Mouse (Mus musculus) hematopoietic stem cell, adult 5-6 weeks (primary cell): Measurements from ENCODE around the gene Cct5. TPM values are rescaled to one million over a fixed set of nuclear protein-coding genes. Genes with fewer than 3 reads are reported as not detected.
"Not testable (repeated sequence)": the region's sequence is repeated elsewhere in the genome, so short reads cannot be mapped to it uniquely, and the experiment has no call there.

ENCODE experiments used
- ATAC-seq, 2 experiments: fragments of 125-278 bp in 1 of 2; replicated peaks in 1 of 2; 2 replicates each; pipeline ENCODE4 v1.8.0; 2016 to 2017; ENCODE audit warnings: inconsistent platforms in 2 of 2, mild to moderate bottlenecking in 2 of 2, moderate number of reproducible peaks in 2 of 2, low read depth in 1 of 2, moderate TSS enrichment in 1 of 2; ENCODE audit not compliant: low FRiP score in 2 of 2, poor library complexity in 2 of 2, severe bottlenecking in 2 of 2, insufficient read depth in 1 of 2, low TSS enrichment in 1 of 2
- total RNA-seq: library from RNA; stranded (forward); fragments of 172-1452, 232-1000 nt; gene quantifications from 2 replicates; pipeline ENCODE4 v1.2.3, GENCODE M21; 2017

Gene Cct5
- total RNA-seq, 1 experiment from 2014 or later: 486 TPM

GRCm38 (mm10) chr15:31611027-31611426 is 9.4 kb upstream of the Cct5 start:
- 0 out of 4 replicates have a peak, but pooled peaks of 1 of the 2 experiments have one; percentile 12 for ATAC-seq

- no peak for ATAC-seq
These were observed 5.2 kb upstream of the Cct5 start for GRCm38 (mm10) chr15:31606821-31607220.

- no peak for ATAC-seq
These were observed 1.5 kb upstream of the Cct5 start for GRCm38 (mm10) chr15:31603113-31603512.

GRCm38 (mm10) chr15:31602426-31602825 is 822 bp upstream of the Cct5 start:
- ATAC-seq: peak; percentile 38; a peak in 3 of 4 replicates

- peak in 1 of 2 experiments; percentile 63; a peak in 3 of 4 replicates for ATAC-seq
These were observed 342 bp downstream of the Cct5 start for GRCm38 (mm10) chr15:31601279-31601645.

GRCm38 (mm10) chr15:31599834-31600233 is 1.8 kb downstream of the Cct5 start:
- ATAC-seq: no peak

GRCm38 (mm10) chr15:31595651-31596050 is 6.0 kb downstream of the Cct5 start:
- no peak for ATAC-seq

GRCm38 (mm10) chr15:31594260-31594659 is 7.3 kb downstream of the Cct5 start:
- ATAC-seq: no peak

- no peak for ATAC-seq
These were observed 9.1 kb downstream of the Cct5 start for GRCm38 (mm10) chr15:31592531-31592930.

GRCm38 (mm10) chr15:31590176-31590575 is 11.4 kb downstream of the Cct5 start:
- ATAC-seq: no peak

- ATAC-seq: no peak
These were observed 12.5 kb downstream of the Cct5 start for GRCm38 (mm10) chr15:31588989-31589640.

- 0 out of 4 replicates have a peak, but pooled peaks of 1 of the 2 experiments have one; percentile 7 for ATAC-seq
These were observed 13.8 kb downstream of the Cct5 start for GRCm38 (mm10) chr15:31587789-31588188.

- peak; percentile 57 to 79 for ATAC-seq
These were observed 15.1 kb downstream of the Cct5 start for GRCm38 (mm10) chr15:31586519-31586918.

GRCm38 (mm10) chr15:31586088-31586487 is 15.5 kb downstream of the Cct5 start:
- no peak for ATAC-seq

- peak; percentile 13 to 44; a peak in 3 of 4 replicates for ATAC-seq
These were observed 16.4 kb downstream of the Cct5 start for GRCm38 (mm10) chr15:31585238-31585637.

GRCm38 (mm10) chr15:31583304-31584085 is 18.1 kb downstream of the Cct5 start:
- no peak for ATAC-seq

- not testable (repeated sequence) for ATAC-seq
These were observed 20.5 kb downstream of the Cct5 start for GRCm38 (mm10) chr15:31581086-31581485.

- ATAC-seq: no peak
These were observed 25.5 kb downstream of the Cct5 start for GRCm38 (mm10) chr15:31576076-31576475.
